In genomic region chr9:96882496-96883265, GRCm38 (mm10) we compare ENCODE assay signal across 13 mouse cellular contexts. TPM values are rescaled to one million over a fixed set of nuclear protein-coding genes. Genes with fewer than 3 reads are reported as not detected.
A peak's percentile ranks its signal among the peaks of the same experiment; 100 is the strongest.
DNase-seq lines count a peak whose midpoint lies in the region; ATAC-seq and TF ChIP-seq lines count a peak whose summit lies in the region.
"Had no signal": no experiment of that assay in that cellular context is flagged by ENCODE, and none has a peak within 500 bp of the region (broad histone marks: within the 10 kb centered on the region; RNA-seq: fewer than 3 reads in every experiment).

No protein-coding gene starts in this region.

- no peak overlapping the region for H3K4me2 ChIP-seq in hindbrain, embryonic 13.5 days
- H3K4me2 ChIP-seq in neural tube, embryonic 12.5 days (replicated peaks): no peak overlapping the region
- H3K4me2 ChIP-seq in lung, postnatal 0 days (replicated peaks; ENCODE audit: low read depth, low read length): no peak overlapping the region
- H3K4me2 ChIP-seq: heart, embryonic 15.5 days; liver, embryonic 15.5 days had no signal

- DNase-seq in left cerebral cortex, postnatal 4 days: peak; percentile 67
- no peak for DNase-seq in left cerebral cortex, adult 18-20 months (ENCODE audit: low spot score in 2 of 2)
- DNase-seq in cerebellum, adult 9-11 months: peak; percentile 72
- DNase-seq in lung, postnatal 0 days (ENCODE audit: low spot score): no peak
- no peak for DNase-seq in c-Kit-positive CD71-positive TER-119-positive erythroid progenitor cells, embryonic 14.5 days (ENCODE audit: low spot score)
- DNase-seq in adrenal gland, postnatal 10 days: no peak
- DNase-seq: thymus, postnatal 14 days had no signal

- H3K4me3 ChIP-seq in hindbrain, embryonic 13.5 days: no peak overlapping the region
- no peak overlapping the region for H3K4me3 ChIP-seq in neural tube, embryonic 12.5 days
- H3K4me3 ChIP-seq in lung, postnatal 0 days (ENCODE audit: low read depth, low read length): no peak overlapping the region
- H3K4me3 ChIP-seq: heart, embryonic 15.5 days; liver, embryonic 15.5 days had no signal

- no peaks in the 10 kb centered on the region for H3K9me3 ChIP-seq in hindbrain, embryonic 13.5 days
- no peaks in the 10 kb centered on the region for H3K9me3 ChIP-seq in neural tube, embryonic 12.5 days
- H3K9me3 ChIP-seq in lung, postnatal 0 days (ENCODE audit: low read length): no peaks in the 10 kb centered on the region
- H3K9me3 ChIP-seq: heart, embryonic 15.5 days; liver, embryonic 15.5 days had no signal

- WGBS in hindbrain, embryonic 13.5 days: 63% methylated on average over 20 of the region's 20 CpGs
- 69% methylated on average over 20 of the region's 20 CpGs for WGBS in neural tube, embryonic 12.5 days
- 71% methylated on average over 20 of the region's 20 CpGs for WGBS in lung, postnatal 0 days

- H3K27me3 ChIP-seq in hindbrain, embryonic 13.5 days: no peaks in the 10 kb centered on the region
- no peaks in the 10 kb centered on the region for H3K27me3 ChIP-seq in neural tube, embryonic 12.5 days (replicated peaks)
- peaks cover 3% of the 10 kb centered on the region; the same call in 1 of the 2 replicates for H3K27me3 ChIP-seq in lung, postnatal 0 days (replicated peaks; ENCODE audit: insufficient read depth, low read length)
- H3K27me3 ChIP-seq: CH12.LX had no signal

- no peak for TF ChIP-seq CTCF in lung, postnatal 0 days (IDR thresholded peaks at IDR 0.05)

- peaks cover 78% of the 10 kb centered on the region for H3K4me1 ChIP-seq in hindbrain, embryonic 13.5 days (replicated peaks)
- H3K4me1 ChIP-seq in neural tube, embryonic 12.5 days: peaks cover 43% of the 10 kb centered on the region
- no peaks in the 10 kb centered on the region for H3K4me1 ChIP-seq in lung, postnatal 0 days (ENCODE audit: insufficient read depth, low read depth, low read length)
- H3K4me1 ChIP-seq: liver, embryonic 15.5 days had no signal

- H3K27ac ChIP-seq in hindbrain, embryonic 13.5 days: peak overlapping the region; percentile 78
- no peak overlapping the region for H3K27ac ChIP-seq in neural tube, embryonic 12.5 days
- H3K27ac ChIP-seq in lung, postnatal 0 days (ENCODE audit: low read length): no peak overlapping the region
- H3K27ac ChIP-seq: heart, embryonic 15.5 days; kidney, postnatal 0 days; liver, embryonic 15.5 days had no signal

- H3K9ac ChIP-seq in hindbrain, embryonic 13.5 days: no peak overlapping the region
- no peak overlapping the region for H3K9ac ChIP-seq in neural tube, embryonic 12.5 days
- no peak overlapping the region for H3K9ac ChIP-seq in lung, postnatal 0 days (replicated peaks; ENCODE audit: low read depth)
- H3K9ac ChIP-seq: heart, embryonic 15.5 days; liver, embryonic 15.5 days had no signal

- no peaks in the 10 kb centered on the region for H3K36me3 ChIP-seq in hindbrain, embryonic 13.5 days
- no peaks in the 10 kb centered on the region for H3K36me3 ChIP-seq in neural tube, embryonic 12.5 days
- H3K36me3 ChIP-seq in lung, postnatal 0 days (ENCODE audit: insufficient read depth, low read length): no peaks in the 10 kb centered on the region
- H3K36me3 ChIP-seq: heart, embryonic 15.5 days; liver, embryonic 15.5 days had no signal

- ATAC-seq in hindbrain, embryonic 13.5 days (ENCODE audit: low FRiP score): no peak; the same call in 1 of the 2 replicates
- ATAC-seq in neural tube, embryonic 12.5 days (ENCODE audit: low FRiP score, low read depth): 0 out of 2 replicates have a peak, but pooled peaks have one; percentile 5
- ATAC-seq in lung, postnatal 0 days: no peak

- no peak for TF ChIP-seq EP300 in lung, postnatal 0 days (IDR thresholded peaks at IDR 0.05)

- intact Hi-C loops in left cerebral cortex, postnatal 4 days (cut with DNase I): no loop called here

RNA-seq across cellular contexts. Expression of gene Pxylp1, which starts 9.8 kb away (rescaled TPM):
- total RNA-seq in left cerebral cortex, postnatal 4 days (2021): 10 to 100 TPM; 19.1 to 20.7 TPM
- total RNA-seq in left cerebral cortex, adult 18-20 months (2021): 10 to 100 TPM; 19.4 to 21.3 TPM
- polyA plus RNA-seq in hindbrain, embryonic 13.5 days (2015; fragmentation: Nextera tagmentation; extraction: Ambion mirVana): 55.7 and 57.4 TPM in 2 replicates
- 41.2 and 42.6 TPM in 2 replicates for polyA plus RNA-seq in neural tube, embryonic 12.5 days (2016; fragmentation: Nextera tagmentation; extraction: Ambion mirVana)
- 6.5 and 7.9 TPM in 2 replicates for polyA plus RNA-seq in lung, postnatal 0 days (2015; fragmentation: Nextera tagmentation; extraction: Ambion mirVana)
- total RNA-seq in adrenal gland, postnatal 10 days (2021): 10 to 100 TPM in 1 of 2 experiments, 1 to 10 TPM in 1; 8.8 to 11.0 TPM

Comparison
In these comparisons a context has a peak if more than half of its experiments do, and no peak if none do; other contexts are left out.
1. DNase-seq: peak in left cerebral cortex, postnatal 4 days (single experiment) and cerebellum, adult 9-11 months (single experiment); none in left cerebral cortex, adult 18-20 months (0 of 2), lung, postnatal 0 days (single experiment), c-Kit-positive CD71-positive TER-119-positive erythroid progenitor cells, embryonic 14.5 days (single experiment) and adrenal gland, postnatal 10 days (single experiment).